Mouse (Mus musculus): ENCODE measurements around the gene Gm21874.
"Not testable (repeated sequence)": the region's sequence is repeated elsewhere in the genome, so short reads cannot be mapped to it uniquely, and the experiment has no call there.

The Gm21874 gene

DNA sequence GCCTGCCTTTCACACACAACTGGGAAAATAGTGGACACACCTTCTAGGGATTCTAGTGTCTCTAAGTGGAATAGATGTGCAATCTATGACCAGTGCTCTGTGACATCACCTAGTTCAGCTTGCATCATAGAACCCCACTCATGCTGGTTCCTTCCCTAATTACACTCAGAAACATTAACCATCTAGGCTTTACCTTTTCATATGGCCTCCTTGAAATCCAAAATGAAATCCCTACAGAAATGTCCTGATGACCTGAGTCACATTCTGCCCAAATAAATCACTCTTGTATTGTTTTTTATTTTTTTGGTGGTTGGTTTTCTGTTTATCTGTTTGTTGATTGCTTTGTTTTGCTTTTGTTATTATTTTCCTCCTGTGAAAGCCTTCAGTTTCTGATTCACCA is at the start of gene Gm21874:
Gene Gm21874, minus strand, starts transcription at position 101 of the 400 bp plus-strand sequence.
- not testable (repeated sequence) for DNase-seq
